Mouse (Mus musculus) small intestine, adult 2 months (tissue): Measurements from ENCODE around the gene Hpse2. TPM values are rescaled to one million over a fixed set of nuclear protein-coding genes. Genes with fewer than 3 reads are reported as not detected.

Experiments used
- H3K27ac ChIP-seq: fragments of 200-500 bp; 2 replicates; pipeline ENCODE4 v1.5.1; 2012; ENCODE audit warnings: low read depth, low read length, control low read depth, inconsistent platforms; ENCODE audit not compliant: insufficient read depth
- H3K27me3 ChIP-seq: fragments of 200-500 bp; 2 replicates; pipeline ENCODE4 v1.6.1; 2012; ENCODE audit warnings: mild to moderate bottlenecking, moderate library complexity, low read length, inconsistent platforms; ENCODE audit not compliant: control insufficient read depth, insufficient read depth
- H3K36me3 ChIP-seq: fragments of 200-500 bp; 2 replicates; pipeline ENCODE4 v1.6.1; 2012; ENCODE audit warnings: mild to moderate bottlenecking, low read length, control low read depth, inconsistent platforms; ENCODE audit not compliant: control insufficient read depth, insufficient read depth
- H3K4me1 ChIP-seq: fragments of 200-500 bp; 2 replicates; pipeline ENCODE4 v1.6.1; 2012; ENCODE audit warnings: low read length, inconsistent platforms, mixed read lengths; ENCODE audit not compliant: control insufficient read depth, insufficient read depth, insufficient read length
- H3K4me3 ChIP-seq: fragments of 200-500 bp; 2 replicates; pipeline ENCODE4 v1.5.1; 2012; ENCODE audit warnings: low read depth, mild to moderate bottlenecking, control low read depth, inconsistent platforms, low read length, moderate library complexity
- CTCF ChIP-seq: fragments of 200-500 bp; IDR thresholded peaks from 2 replicates; pipeline ENCODE4 v1.5.1; 2012; ENCODE audit warnings: low read depth, mild to moderate bottlenecking, control low read depth, inconsistent platforms, low read length, moderate library complexity, mixed read lengths; ENCODE audit not compliant: insufficient replicate concordance, insufficient read length; ENCODE audit errors: extremely low read depth
- POLR2A ChIP-seq: fragments of 200-500 bp; IDR thresholded peaks from 2 replicates; pipeline ENCODE4 v1.6.1; 2012; ENCODE audit warnings: low read depth, mild to moderate bottlenecking, control low read depth, inconsistent platforms, low read length, moderate library complexity
- WGBS: fragments of 180-500 bp; shearing (Covaris S2); methylation state at CpG from one replicate; pipeline ENCODE4 v1.1.7; 2018; 5-methylcytosine and 5-hydroxymethylcytosine counted together
- polyA plus RNA-seq: library from polyadenylated mRNA; depleted of rRNA; stranded (reverse); fragments of >200 nt; gene quantifications from 2 replicates; pipeline ENCODE4 v1.2.3, GENCODE M21; 2012

Gene Hpse2
- polyA plus RNA-seq, 1 experiment = 1.1 TPM

GRCm38 (mm10) chr19:43044506-43044905 lies 343.6 kb downstream of the Hpse2 start:
- WGBS = 50% methylated on average over 4 of the region's 4 CpGs
- Histone ChIP-seq H3K27ac (no peak overlapping the region), H3K4me1 (no peaks in the 10 kb centered on the region)

GRCm38 (mm10) chr19:43042721-43043120 lies 345.4 kb downstream of the Hpse2 start:
- Histone ChIP-seq H3K27ac (no peak overlapping the region), H3K4me1 (no peaks in the 10 kb centered on the region), H3K27me3 (no peaks in the 10 kb centered on the region), H3K36me3 (no peaks in the 10 kb centered on the region), H3K4me3 (no peak overlapping the region)
- 81% methylated on average over 2 of the region's 2 CpGs for WGBS
- no peak for TF ChIP-seq CTCF
- no peak for TF ChIP-seq POLR2A

More at GRCm38 (mm10) chr19:43044506-43044905, 343.6 kb downstream of the Hpse2 start:
- H3K4me3 ChIP-seq = no peak overlapping the region
- no peaks in the 10 kb centered on the region for H3K36me3 ChIP-seq
- no peaks in the 10 kb centered on the region for H3K27me3 ChIP-seq
- no peak for TF ChIP-seq POLR2A
- TF ChIP-seq CTCF = no peak

DNA sequence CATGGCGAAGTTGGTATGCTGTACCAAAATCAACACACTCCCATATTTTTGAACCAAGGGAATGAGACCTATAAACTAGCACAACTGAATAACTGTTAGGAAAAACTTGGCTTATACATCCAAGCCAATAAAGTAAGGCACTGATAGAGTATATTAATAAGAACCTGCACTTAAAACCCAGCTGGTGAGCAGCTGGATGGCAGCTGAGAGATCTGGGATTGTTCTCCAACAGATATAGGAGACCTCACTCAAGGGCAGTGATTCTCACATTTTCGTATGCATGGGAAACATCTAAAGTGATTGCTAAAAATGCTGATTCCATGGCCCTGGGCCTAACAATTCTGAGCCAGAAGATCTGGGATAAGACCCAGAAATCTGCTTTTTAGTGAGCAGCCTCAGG lies 345.9 kb downstream of the Hpse2 start:
- Histone ChIP-seq H3K4me3 (no peak overlapping the region), H3K27me3 (no peaks in the 10 kb centered on the region), H3K27ac (no peak overlapping the region), H3K36me3 (no peaks in the 10 kb centered on the region), H3K4me1 (no peaks in the 10 kb centered on the region)
- TF ChIP-seq CTCF = no peak
- TF ChIP-seq POLR2A = no peak
- 65% methylated on average over 2 of the region's 2 CpGs for WGBS

- Histone ChIP-seq H3K4me1 (no peaks in the 10 kb centered on the region), H3K27ac (no peak overlapping the region), H3K36me3 (no peaks in the 10 kb centered on the region), H3K4me3 (no peak overlapping the region), H3K27me3 (no peaks in the 10 kb centered on the region)
- WGBS = 73% methylated on average over 4 of the region's 4 CpGs
- no peak for TF ChIP-seq POLR2A
- no peak for TF ChIP-seq CTCF
Observed at GRCm38 (mm10) chr19:43036381-43036780, 351.8 kb downstream of the Hpse2 start.

GRCm38 (mm10) chr19:43027305-43027704 lies 360.9 kb downstream of the Hpse2 start:
- TF ChIP-seq POLR2A (no peak), CTCF (peak; percentile 49; the same call in 1 of the 2 replicates)
- H3K27ac ChIP-seq = no peak overlapping the region
- no peak overlapping the region for H3K4me3 ChIP-seq
- H3K36me3 ChIP-seq = no peaks in the 10 kb centered on the region
- 20% methylated on average over 4 of the region's 4 CpGs for WGBS
- H3K4me1 ChIP-seq = no peaks in the 10 kb centered on the region
- H3K27me3 ChIP-seq = no peaks in the 10 kb centered on the region

GRCm38 (mm10) chr19:43022611-43023173 lies 365.5 kb downstream of the Hpse2 start:
- Histone ChIP-seq H3K27me3 (no peaks in the 10 kb centered on the region), H3K27ac (no peak overlapping the region), H3K4me1 (no peaks in the 10 kb centered on the region), H3K36me3 (no peaks in the 10 kb centered on the region), H3K4me3 (no peak overlapping the region)
- WGBS = 82% methylated on average over 3 of the region's 3 CpGs
- no peak for TF ChIP-seq CTCF
- no peak for TF ChIP-seq POLR2A

- Histone ChIP-seq H3K27ac (no peak overlapping the region), H3K4me1 (no peaks in the 10 kb centered on the region), H3K4me3 (no peak overlapping the region), H3K27me3 (no peaks in the 10 kb centered on the region), H3K36me3 (no peaks in the 10 kb centered on the region)
- TF ChIP-seq CTCF = no peak
- TF ChIP-seq POLR2A = no peak
- whole genome bisulfite sequencing = 78% methylated on average over 5 of the region's 5 CpGs
Observed at GRCm38 (mm10) chr19:43018792-43019191, 369.4 kb downstream of the Hpse2 start.

GRCm38 (mm10) chr19:42996406-42996805 lies 391.7 kb downstream of the Hpse2 start:
- H3K4me3 ChIP-seq = no peak overlapping the region
- no peak for TF ChIP-seq CTCF
- no peak for TF ChIP-seq POLR2A
- 80% methylated on average over 4 of the region's 4 CpGs for WGBS

More at GRCm38 (mm10) chr19:42996406-42996805, 391.7 kb downstream of the Hpse2 start:
- Histone ChIP-seq H3K27me3 (no peaks in the 10 kb centered on the region), H3K27ac (no peak overlapping the region), H3K4me1 (no peaks in the 10 kb centered on the region), H3K36me3 (no peaks in the 10 kb centered on the region)
